Mouse (Mus musculus) lung, postnatal 36 days (tissue): ENCODE results near the gene Fam206a.

Source experiments
- DNase-seq: peaks from one replicate; pipeline ENCODE4 v3.0.0; 2022; ENCODE audit warnings: mixed read lengths

Fam206a gene

DNA sequence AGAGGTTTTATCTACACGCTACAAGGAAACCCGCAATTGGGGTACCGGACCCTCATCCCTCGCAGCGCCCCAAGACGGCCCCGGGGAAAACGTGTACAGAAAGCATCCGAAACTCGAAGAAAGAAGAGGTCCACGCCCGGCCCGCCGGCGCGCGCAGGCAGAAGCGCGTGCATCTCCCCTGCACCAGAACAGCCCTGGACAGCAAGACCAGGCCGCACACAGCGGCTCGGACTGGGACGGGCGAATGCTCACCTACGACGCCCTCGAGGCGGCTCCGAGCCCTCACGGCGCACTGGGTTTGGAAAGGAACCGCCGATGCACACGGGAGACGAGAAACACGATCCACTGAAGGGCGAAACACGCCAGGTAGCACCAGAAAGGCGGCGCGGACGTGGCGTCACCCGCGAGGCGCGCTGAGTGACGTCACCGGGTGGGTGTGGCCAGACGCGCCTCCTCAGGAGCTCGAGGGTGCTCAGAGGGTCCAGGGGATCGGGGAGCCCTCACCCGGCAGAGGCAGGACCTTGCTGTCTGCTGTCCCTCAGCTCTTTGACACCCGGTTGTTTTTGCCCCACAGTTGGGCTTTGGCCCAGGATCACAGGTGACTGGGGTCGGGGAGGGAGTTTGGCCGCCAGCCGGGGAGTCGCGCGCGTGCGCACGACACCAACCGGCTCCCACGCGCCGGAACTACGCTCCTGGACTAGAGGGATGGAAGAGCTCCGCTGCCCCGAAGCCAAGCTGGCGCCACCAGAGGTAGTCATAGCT is at the start of gene Fam206a, which contains the start of gene Elp1:
Fam206a (plus strand) TSS at position 439 of the 762 bp plus-strand sequence.
Elp1 (minus strand) TSS at position 425 of the 762 bp plus-strand sequence.
- peak; percentile 95 for DNase-seq

DNA sequence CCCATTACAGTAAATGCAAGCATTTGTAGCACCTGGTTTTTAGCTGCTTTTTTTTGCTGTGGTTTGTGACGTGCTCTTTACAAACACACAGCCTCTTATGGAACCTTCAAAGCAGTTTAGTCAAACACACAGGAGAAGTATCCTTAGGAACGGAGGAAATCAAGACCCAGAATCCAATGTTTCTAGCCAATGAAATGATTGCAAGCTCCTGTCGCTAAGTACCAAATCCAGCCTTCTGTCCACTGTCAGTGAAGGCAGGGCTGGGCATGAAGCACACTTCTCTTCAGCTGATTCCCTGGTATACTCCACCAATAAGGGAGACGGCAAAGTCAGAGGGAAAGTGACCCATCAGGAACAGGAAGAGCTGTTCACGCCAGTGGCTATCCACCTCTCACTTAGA is 46.1 kb upstream of the Fam206a start:
- peak; percentile 52 for DNase-seq

DNA sequence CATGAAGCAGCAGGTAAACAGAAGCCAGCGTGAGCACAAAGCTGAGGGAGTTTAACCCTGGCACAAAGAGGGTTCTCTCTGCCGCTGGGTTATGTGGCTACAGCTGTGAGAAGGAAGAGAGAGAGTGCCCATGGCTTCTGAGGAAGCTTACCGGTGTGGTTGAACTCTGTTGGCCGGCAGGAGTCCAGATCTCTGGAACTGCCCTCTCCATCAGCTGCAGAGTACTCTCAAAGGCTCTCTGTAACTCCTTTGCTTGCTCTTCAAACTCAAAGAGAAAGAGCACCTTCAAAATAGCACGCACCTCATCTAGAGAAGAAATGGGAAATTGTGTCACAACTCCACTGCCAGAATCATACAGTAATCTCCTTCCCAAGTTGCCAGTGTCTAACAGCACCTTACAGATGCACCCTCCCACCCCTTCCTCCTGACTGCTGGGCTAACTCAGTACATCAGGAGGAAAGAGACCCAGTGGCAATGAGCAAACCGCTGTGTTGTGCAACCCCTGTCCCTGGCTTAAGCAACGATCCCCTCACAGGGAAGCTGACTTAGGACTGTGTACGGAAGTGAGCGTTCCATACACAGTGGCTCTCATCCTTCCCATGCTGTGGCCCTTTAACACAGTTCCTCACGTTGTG is 45.1 kb upstream of the Fam206a start:
- peak; percentile 84 for DNase-seq

DNA sequence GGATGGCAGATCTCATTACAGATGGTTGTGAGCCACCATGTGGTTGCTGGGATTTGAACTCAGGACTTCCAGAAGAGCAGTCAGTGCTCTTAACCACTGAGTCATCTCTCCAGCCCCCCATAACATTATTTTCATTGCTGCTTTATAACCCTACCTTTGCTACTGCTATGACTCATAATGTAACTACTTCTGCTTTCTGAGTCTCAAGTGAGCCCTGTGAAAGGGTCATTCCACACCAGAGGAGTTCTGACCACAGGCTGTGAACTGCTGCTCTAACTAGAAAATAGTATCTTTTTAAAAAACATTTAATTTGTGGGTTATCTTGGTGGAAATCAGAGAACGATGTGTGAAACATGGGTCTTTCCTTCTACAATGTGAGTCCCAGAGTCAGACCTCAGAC is 44.5 kb upstream of the Fam206a start:
- peak; percentile 10 for DNase-seq

DNA sequence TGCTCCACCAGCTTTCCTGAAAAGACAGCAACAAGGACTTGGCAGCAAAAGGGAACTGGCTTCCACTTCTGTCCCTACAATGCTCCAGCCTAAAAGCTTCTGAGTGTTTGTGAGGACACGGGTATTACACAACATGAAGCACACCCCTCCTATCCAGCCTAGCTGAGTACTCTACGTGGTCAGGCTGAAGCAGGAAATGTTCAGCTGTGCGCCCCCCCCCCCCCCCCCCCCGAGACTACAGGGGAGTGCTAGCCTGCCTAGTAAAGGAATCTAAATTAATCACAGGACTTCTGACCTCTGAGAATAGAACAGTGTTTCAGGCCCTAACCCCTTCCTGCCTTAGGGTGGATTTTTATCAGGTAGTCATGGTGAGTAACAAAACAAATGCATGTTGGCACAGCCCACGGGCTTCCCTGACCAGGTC is 34.3 kb upstream of the Fam206a start:
- peak; percentile 81 for DNase-seq

DNA sequence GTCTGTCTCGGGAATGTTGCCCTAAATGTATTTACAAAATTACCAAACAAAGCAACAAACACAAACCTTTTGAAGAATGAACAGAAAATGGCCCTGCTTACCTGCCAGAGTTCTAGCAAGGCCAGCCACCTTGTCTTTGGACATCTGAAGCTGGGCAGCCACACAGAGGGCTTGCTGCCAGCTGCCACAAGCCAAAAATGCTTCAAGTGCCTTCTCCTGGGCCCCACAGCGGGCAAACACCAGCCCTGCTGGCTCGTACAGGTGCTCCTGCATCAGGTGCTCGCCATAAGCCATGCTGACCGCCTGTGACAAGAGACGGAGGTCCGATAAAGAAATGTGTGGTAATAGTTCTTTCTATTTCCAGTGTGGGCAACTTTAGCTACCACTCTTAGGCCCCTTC is 33.2 kb upstream of the Fam206a start:
- DNase-seq = peak; percentile 78

DNA sequence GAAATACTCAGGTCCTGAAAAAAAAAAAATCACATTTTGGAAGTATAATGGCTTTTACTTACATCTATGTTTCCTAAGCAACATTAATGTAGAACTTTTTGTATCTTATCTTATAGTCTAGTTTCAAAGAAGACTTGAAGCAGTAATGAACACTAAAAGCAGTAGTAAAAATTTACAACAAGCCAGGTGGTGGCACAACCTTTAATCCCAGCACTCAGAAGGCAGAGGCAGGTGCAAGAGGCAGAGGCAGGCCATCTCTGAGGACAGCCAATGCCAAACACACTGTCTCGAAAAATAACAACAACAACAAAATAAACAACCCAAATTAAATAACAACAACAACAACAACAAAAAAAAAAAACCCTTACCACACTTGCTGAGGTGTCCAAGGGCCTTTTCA is 31.1 kb upstream of the Fam206a start:
- DNase-seq = no peak

DNA sequence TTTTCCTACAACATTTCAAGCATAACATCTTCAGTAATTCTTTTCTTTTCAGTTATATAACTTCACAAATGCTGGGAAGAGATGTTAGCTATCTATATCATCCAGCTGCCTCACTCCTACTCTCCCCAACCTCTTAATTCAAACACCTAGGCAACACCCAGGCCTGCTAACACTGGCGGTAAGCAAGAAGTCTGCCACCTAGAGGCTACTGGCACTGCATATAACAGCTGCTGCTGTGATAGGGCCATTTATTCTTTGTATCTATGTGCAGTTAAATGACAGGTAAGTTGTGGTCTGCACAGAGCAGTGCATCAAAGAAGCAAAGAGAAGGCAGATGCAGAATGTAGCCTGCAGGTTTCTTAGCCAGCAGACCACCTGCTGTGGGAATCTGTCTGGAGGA is 10.8 kb upstream of the Fam206a start:
- DNase-seq = peak; percentile 54

DNA sequence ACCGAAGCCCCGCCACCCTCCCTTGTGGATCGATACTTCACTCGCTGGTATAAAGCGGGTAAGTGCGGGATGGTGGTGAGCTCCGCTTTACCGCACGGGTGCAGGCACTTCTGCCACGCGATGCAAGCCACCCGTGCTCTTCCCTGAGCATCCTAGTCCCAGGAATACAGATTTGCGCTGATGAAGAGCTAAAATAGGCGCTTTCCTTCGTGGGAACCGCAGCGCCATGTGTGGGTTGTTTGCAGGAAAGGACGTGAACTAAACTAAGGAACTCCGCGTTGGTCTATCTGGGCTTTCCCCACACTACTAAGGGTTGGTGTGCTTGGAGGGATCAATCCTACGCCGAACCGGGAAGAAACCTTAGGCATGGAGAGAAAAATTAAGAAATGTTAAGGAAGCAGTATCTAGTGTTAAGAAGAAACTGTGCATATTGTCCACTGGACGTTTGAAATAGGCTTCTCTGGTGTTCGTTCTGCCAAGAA is 565 bp downstream of the Fam206a start:
- peak; percentile 6 for DNase-seq

DNA sequence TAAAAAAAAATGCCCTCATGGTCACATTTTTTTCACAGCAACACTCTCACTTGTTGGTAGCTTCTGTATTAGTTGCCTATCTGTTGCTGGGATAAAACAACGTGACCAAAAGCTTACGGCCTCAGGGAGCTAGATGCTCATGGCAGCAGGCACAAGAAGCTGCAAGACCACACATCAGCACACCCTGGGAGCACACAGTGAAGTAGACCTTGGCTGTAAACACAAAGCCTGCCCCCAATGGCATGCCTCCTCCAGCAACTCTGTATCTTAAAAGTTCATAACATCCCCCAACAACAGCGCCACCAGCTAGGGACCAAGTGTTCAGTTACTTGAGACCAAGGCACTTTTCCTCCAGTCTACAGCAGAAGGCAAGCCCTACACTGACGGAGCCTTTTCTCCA is 6.9 kb downstream of the Fam206a start:
- DNase-seq = no peak

DNA sequence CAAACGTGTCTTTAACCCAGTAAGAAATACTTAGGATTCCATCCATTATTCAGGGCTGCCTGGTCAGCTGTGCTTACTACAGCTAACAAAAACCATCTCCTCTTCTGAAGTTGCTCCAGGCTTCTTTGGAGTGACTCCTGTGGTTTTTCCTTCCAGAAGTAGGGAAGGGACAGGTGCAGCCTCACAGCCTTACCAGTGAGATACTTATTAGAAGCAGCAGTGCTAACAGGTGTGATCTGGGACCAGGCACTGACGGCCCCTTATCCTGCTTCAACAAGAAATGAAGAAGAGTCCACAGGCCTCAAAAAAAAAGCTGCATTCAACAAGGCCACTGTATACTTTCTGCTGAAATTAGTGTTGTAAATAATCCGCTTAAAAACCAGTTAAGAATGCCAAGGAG is 9.5 kb downstream of the Fam206a start:
- DNase-seq = no peak

DNA sequence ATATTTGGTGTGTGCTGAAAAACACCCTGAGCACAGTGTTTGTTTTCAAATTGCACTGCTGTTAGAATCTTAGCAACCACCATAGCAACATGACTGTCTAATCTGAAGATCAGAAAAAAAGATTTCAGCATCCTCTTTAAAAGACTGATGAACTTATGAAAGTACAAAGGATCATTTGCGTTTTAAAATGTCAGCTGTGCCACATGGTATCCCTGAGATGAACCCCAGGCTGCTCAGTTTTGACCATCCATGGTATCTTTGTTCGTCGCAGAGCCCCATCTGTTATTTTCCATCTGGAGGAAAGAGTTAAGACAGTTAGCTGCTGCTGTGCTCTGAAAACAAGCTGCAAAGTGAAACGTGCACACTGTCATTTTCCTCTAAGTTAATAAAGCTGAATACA is 10.0 kb downstream of the Fam206a start:
- no peak for DNase-seq

DNA sequence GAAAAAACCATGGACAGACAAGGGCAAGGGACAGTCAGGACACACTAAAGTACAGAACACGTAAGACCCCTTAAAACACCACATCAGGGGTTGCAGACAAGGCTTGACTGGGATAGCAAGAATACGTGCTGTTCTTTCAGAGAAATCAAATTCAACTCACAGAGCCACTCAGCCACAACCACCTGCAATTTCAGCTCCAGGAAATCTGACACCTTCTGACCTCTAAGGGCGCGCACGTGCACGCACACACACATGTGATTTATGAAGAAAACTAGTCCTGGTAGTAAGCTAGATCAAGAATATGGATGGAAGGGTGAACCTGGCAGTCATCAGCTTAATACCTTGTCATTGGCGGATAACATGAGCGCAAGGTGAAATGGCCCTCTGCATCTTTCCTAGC is 13.0 kb downstream of the Fam206a start:
- no peak for DNase-seq

DNA sequence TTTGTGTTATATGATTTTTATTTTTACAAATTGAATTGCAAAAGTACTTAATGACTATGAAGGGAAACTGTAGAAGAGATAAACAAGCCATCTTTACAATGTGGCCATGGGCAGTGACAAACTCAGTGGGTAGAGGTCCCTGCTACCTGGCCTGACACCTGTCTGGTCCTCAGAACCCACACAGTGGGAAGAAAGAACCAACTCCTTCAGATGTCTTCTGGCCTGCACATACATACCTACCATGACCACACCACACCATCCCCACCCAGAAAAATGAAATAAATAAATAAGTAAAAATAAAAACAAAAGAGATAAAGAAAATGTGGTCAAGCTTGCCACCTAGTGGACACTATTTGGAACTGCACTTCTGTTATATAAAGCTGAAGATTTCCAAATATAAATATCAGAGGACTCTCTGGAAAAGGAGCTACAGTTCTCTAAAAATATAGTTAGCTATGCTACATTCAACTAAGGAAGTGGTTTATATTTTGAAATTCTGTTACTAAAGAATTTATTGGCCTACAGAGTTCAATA is 17.9 kb downstream of the Fam206a start:
- DNase-seq = peak; percentile 41

DNA sequence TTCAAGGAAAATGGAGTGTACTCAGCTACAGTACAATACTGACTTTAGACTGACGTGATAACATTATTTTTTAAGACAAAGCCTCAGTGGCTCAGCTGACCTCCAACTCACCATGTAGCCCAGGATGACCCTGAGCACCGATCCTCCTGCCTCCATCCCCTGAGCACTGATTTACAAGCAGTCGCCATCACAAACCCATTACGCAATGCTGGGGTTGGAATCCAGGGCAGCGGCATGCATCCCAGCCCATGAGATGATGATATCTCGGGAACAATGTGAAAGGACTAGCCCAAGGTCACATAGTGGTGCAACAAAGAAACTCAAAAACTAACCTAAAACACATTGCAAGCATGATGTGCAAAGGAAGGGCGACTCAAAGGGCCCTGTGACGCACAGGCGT is 22.1 kb downstream of the Fam206a start:
- no peak for DNase-seq

DNA sequence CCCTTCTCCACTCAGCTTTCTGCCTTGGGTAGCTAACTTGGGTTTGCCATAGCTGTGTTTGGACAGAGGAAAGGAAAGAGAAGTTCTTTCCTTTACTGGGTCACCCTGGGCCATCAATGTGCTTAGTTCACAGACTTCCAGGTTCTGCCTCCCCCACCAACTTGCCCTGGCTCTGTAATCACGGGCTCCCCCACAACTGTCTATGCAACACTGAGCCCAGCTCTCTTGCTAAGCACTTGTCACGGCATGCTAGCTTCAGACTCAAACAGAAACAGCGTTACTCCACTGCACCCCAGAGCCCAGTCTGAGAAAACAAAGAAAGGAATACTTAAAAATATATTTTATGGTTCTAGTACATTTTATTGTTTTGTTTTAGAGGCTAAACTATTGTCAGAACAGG is 26.8 kb downstream of the Fam206a start:
- no peak for DNase-seq

DNA sequence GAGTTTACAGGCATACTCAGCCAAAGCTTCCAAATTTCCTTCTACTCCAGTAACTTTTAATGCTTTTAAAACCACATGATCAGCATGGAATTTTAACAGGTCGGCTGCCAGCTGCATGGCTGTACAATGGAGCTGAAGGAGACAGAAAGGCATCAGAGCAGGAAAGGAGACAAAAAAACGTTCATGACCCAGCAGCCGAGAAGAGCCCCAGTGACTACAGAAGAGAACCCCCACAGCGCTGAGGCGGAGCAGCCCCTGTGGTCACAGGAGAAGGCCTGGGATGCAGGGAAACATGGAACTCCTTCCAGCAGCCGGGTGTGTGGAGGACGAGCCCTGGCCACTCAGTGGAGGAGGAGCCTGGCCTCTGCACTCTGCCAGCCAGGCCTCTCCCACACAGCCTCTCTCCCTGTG is 27.4 kb downstream of the Fam206a start:
- DNase-seq = peak; percentile 10

DNA sequence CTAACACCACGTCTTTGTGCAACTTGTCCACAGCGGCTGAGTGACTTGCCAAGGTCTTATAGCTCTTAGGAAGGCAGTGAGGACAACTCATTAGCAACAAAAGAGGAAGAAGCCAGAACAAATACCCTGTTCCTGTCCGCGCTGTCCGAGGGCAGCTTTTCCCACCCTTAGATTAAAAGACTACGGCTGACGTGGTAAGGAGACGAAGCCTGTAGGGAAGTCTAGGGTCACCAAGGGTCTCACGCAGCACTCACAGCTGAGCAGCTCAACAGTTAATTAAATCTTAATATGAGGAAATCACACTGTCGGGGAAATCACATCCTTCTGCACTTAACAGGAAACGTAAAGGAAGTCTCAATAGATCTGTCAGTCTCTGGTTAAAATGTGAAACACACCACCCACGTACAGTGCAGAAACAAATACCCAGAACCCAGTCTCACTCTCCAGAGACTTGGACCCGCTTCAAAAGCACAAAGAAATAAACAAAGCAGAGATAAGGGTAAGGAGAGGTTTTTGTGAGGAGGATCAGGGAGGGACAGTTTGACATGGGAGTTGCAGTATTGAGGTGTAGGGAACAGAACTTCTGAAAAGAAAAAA is 29.0 kb downstream of the Fam206a start:
- DNase-seq = peak; percentile 25

DNA sequence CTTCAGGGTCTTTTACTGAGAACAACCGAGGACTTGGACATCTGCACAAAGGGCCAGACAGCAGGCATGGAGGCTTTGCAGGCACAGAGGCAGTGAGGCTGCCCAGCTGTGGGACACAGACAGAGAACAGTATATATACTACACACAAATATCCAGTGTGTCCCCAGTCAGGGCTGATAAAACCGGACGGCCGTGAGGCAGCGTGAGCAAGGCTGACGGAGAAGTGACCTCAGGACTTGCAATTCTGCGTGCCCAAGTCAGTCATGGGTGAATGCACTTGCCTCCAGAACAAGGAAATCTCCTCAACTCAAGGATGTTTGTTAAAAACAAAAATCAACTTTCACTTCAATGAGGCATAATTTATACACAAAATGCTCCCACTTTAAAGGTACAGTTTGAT is 29.9 kb downstream of the Fam206a start:
- no peak for DNase-seq

DNA sequence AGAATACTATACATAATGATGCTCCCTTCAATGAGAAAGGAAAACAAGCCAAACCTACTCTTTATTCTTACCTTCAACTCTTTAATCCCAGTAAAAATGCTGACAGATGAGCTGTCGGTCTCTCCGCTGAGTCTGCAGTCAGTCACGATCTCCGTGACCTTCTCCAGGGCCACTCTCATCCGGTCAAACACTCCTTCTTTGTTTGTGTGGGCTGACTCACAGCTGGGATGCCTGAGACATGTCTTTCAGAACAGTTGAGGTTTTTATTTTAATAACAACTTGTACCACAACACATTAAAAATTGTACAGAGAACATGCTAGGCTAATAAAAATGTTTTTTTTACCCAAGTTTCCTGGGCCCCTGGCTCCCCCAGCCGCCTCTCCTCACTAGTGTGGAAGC is 35.5 kb downstream of the Fam206a start:
- no peak for DNase-seq

DNA sequence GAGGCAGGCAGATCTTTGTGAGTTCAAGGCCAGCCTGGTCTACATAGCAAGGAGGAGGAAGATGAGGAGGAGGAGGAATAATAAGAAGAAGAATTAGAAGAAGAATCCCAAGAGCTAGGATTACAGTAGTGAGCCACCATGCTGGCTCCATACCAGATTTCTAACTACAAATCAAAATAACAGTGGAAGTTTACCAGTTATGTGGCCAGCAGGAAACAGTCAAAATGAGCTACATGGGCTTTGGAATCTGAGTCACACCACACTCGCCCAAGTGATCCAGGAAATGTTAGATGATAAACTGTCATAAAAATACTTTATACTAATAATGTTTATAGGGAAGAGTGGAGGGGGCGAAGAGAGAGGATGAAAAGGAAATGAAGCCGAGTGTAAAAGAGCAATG is 38.2 kb downstream of the Fam206a start:
- peak; percentile 12 for DNase-seq

DNA sequence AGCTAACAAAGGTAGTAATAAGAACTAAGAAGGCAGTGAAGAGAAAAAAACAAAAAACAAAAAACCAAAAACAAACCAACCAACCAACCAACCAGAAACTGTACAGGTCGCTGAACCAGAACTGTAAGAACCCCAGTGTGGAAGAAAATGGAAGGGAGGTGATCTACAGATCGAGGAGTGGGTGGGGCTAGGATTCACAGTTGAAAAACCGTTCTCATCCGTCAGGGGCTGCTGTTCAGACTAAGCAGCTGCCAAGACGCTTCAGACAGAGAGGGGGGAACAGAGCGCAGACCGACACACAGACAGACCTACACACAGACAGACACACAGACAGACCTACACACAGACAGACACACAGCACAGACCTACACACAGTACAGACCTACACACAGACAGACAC is 40.4 kb downstream of the Fam206a start:
- no peak for DNase-seq

DNA sequence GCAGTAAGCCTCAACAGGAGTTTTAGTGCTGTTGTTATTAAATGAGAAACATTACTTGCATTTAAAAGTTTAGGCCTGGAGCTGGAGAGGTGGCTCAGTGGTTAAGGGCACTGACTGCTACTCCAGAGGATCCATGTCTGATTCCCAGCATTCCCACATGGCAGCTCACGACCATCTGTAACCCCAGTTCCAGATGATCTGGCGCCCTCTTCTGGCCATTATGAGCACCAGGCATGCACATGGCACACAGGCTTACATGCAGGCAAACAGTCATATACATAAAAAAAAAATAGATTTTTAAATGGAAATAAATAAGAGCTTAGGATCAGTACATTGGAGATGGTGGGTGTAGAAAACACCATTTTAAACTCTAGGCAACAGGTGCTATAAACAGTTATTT is 41.8 kb downstream of the Fam206a start:
- DNase-seq = no peak

DNA sequence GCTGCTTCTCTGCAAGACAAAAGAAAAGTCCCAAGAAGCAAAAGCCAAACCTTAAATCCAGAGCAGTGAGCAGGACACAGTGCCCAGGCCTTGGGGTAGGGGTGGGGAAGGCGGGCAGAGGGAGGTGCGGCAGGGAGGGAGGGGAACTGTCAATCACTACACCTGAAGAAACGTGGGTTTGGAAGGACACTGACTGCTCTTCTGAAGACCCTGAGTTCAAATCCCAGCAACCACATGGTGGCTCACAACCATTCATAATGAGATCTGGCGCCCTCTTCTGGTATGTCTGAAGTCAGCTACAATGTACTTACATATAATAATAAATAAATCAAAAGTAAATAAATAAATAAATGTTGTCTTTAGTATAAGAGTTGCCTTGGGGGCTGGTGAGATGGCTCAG is 42.8 kb downstream of the Fam206a start:
- no peak for DNase-seq
